Mouse (Mus musculus): Measurements from ENCODE around the gene Olfr157. TPM values are rescaled to one million over a fixed set of nuclear protein-coding genes. Genes with fewer than 3 reads are reported as not detected.
"Not testable (repeated sequence)": the region's sequence is repeated elsewhere in the genome, so short reads cannot be mapped to it uniquely, and the experiment has no call there.

The Olfr157 gene
- total RNA-seq, 4 experiments from 2014 or later, result not detected

DNA sequence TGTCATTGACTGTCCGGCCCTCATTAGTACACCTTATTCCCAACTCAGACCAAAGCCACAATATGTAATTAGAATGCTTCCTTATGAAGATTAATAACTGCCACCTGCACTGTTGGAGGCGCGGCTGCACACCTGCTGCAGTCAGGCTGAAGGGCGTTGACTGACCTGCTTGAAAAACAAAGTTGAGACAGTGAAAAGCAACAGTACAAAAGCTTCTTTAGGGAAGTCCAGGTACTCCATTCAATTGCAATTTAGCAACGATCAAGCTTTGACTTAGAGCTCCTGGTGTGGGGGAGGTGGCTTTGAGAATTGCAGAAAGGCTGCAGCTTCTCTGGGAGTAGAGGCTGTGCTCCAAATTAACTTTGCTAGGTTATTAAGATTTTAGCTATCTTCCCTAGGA, 44.2 kb downstream of the Olfr157 start:
- DNase-seq (ENCODE audit: low spot score), result not testable (repeated sequence)

DNA sequence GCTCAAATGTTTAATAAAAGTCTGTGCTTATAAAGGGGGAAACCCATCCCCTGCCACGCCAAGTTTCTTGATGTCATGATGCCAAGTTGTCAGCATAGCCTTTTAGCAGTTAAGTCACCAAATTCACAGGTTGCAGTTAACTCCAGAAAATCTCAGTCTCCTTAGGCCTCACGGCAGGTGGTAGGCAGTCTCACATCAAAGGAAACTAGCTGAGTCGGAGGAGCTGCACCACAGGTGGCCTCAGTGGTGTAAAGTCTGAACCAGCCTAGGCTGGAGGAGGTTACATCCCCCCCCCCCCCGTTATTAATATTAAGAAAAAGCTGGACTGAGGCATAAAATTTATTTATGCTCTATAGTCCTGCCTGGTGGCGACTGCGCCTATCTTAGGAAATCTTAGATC, 44.7 kb downstream of the Olfr157 start:
- no peak for DNase-seq (ENCODE audit: low spot score)

Other genes starting within 250 kb of the Olfr157 start
- gene Npr2, start 208.3 kb downstream of the Olfr157 start, total RNA-seq (2022), result 10 to 100 TPM; 41.4 to 57.5 (median 44.0) TPM
- gene Spag8, start 186.6 kb downstream of the Olfr157 start, total RNA-seq (2022), result under 1 TPM in 1 of 4 experiments, not detected in 3; 0.53 TPM
- gene Hint2, start 183.7 kb downstream of the Olfr157 start, total RNA-seq (2022), result 100 to 1,000 TPM; 162 to 188 (median 167) TPM
- 10 to 100 TPM; 20.3 to 24.0 (median 21.7) TPM for gene Tmem8b, start 171.2 kb downstream of the Olfr157 start, total RNA-seq (2022)
- gene Fam221b, start 171.1 kb downstream of the Olfr157 start, total RNA-seq (2022), result under 1 TPM; 0.14 to 0.38 (median 0.28) TPM
- gene Olfr70, start 139.4 kb downstream of the Olfr157 start, total RNA-seq (2022), result not detected
- gene Olfr71, start 129.9 kb downstream of the Olfr157 start, total RNA-seq (2022), result not detected
- 1 to 10 TPM; 3.0 to 4.4 (median 4.3) TPM for gene Hrct1, start 113.0 kb downstream of the Olfr157 start, total RNA-seq (2022)
- 1 to 10 TPM; 3.6 to 4.4 (median 4.1) TPM for gene Spaar, start 110.2 kb downstream of the Olfr157 start, total RNA-seq (2022)
- gene Olfr159, start 69.2 kb downstream of the Olfr157 start, total RNA-seq (2022), result not detected
- not detected for gene Olfr156, start 16.3 kb downstream of the Olfr157 start, total RNA-seq (2022)
- not detected for gene Olfr155, start 11.4 kb upstream of the Olfr157 start, total RNA-seq (2022)
- 1 to 10 TPM; 4.4 to 5.7 (median 5.2) TPM for gene Reck, start 35.3 kb upstream of the Olfr157 start, total RNA-seq (2022)
- gene Glipr2, start 117.2 kb upstream of the Olfr157 start, total RNA-seq (2022), result 1 to 10 TPM; 2.3 to 5.2 (median 2.8) TPM
- gene Ccin, start 143.3 kb upstream of the Olfr157 start, total RNA-seq (2022), result not detected
- gene Clta, start 164.3 kb upstream of the Olfr157 start, total RNA-seq (2022), result 10 to 100 TPM; 67.0 to 78.6 (median 70.5) TPM
- 10 to 100 TPM; 27.6 to 37.9 (median 30.9) TPM for gene Gne, start 244.0 kb upstream of the Olfr157 start, total RNA-seq (2022)

Measured in heart, adult 8-10 months (tissue).